Mouse (Mus musculus) stomach, embryonic 16.5 days (tissue): Measurements from ENCODE around the gene Utp14a. TPM values are rescaled to one million over a fixed set of nuclear protein-coding genes. Genes with fewer than 3 reads are reported as not detected.

Experiments
- ATAC-seq: fragments of 200-750 bp; cut with Nextera tagmentation; 2 replicates; pipeline ENCODE4 v1.8.0; 2017; ENCODE audit warnings: moderate number of reproducible peaks, moderate TSS enrichment; ENCODE audit not compliant: insufficient read depth, low FRiP score
- H3K27ac ChIP-seq: fragments of 300-500 bp; sonication (generic); 2 replicates; pipeline ENCODE4 v1.5.1; 2014; ENCODE audit warnings: low read length
- H3K27me3 ChIP-seq: fragments of 300-500 bp; sonication (generic); 2 replicates; pipeline ENCODE4 v1.6.1; 2014; ENCODE audit warnings: low read length, control low read depth, mixed read lengths; ENCODE audit not compliant: control insufficient read depth, insufficient read depth
- H3K36me3 ChIP-seq: fragments of 300-500 bp; sonication (generic); 2 replicates; pipeline ENCODE4 v1.6.1; 2014; ENCODE audit warnings: low read length; ENCODE audit not compliant: control insufficient read depth, insufficient read depth
- H3K4me1 ChIP-seq: fragments of 300-500 bp; sonication (generic); 2 replicates; pipeline ENCODE4 v1.6.1; 2014; ENCODE audit warnings: low read length, control low read depth, mixed read lengths; ENCODE audit not compliant: control insufficient read depth, insufficient read depth
- H3K4me2 ChIP-seq: fragments of 300-500 bp; sonication (generic); 2 replicates; pipeline ENCODE4 v1.6.1; 2014; ENCODE audit warnings: low read depth, low read length, mixed read lengths
- H3K4me3 ChIP-seq: fragments of 300-500 bp; sonication (generic); replicated peaks from 2 replicates; pipeline ENCODE4 v1.5.1; 2014; ENCODE audit warnings: mild to moderate bottlenecking, low read length
- H3K9ac ChIP-seq: fragments of 300-500 bp; sonication (generic); 2 replicates; pipeline ENCODE4 v1.6.1; 2014; ENCODE audit warnings: low read length
- H3K9me3 ChIP-seq: fragments of 300-500 bp; sonication (generic); replicated peaks from 2 replicates; pipeline ENCODE4 v1.6.1; 2016; ENCODE audit warnings: low read length, control low read depth; ENCODE audit not compliant: control insufficient read depth
- WGBS: fragments of 180-500 bp; shearing (Covaris S2); extraction: QIAGEN DNeasy Blood & Tissue Kit; methylation state at CpG from one replicate; pipeline ENCODE4 v1.1.7; 2014; 5-methylcytosine and 5-hydroxymethylcytosine counted together
- polyA plus RNA-seq: library from polyadenylated mRNA; unstranded; fragments of >200 nt; fragmentation: Nextera tagmentation; extraction: Ambion mirVana; gene quantifications from 2 replicates; pipeline ENCODE4 v1.2.1, GENCODE M21; 2015

Utp14a gene
- polyA plus RNA-seq, 1 experiment from 2014 or later = 17.0 TPM

- peak overlapping the region; percentile 62 for H3K4me3 ChIP-seq
- no peaks in the 10 kb centered on the region for H3K36me3 ChIP-seq
- WGBS = 11% methylated on average over 16 of the region's 16 CpGs
- H3K4me1 ChIP-seq = no peaks in the 10 kb centered on the region
- ATAC-seq = no peak
- no peaks in the 10 kb centered on the region for H3K27me3 ChIP-seq
- peak overlapping the region; percentile 71 for H3K9ac ChIP-seq
- peak overlapping the region; percentile 67 for H3K27ac ChIP-seq
- peak overlapping the region; percentile 51 for H3K4me2 ChIP-seq
- no peaks in the 10 kb centered on the region for H3K9me3 ChIP-seq
These were observed 349 bp downstream of the Utp14a start for GRCm38 (mm10) chrX:48257011-48257410.

- no peaks in the 10 kb centered on the region for H3K36me3 ChIP-seq
- H3K27me3 ChIP-seq = no peaks in the 10 kb centered on the region
- H3K9ac ChIP-seq = no peak overlapping the region
- H3K4me2 ChIP-seq = no peak overlapping the region
- 80% methylated on average over 4 of the region's 4 CpGs for WGBS
- ATAC-seq = no peak
- no peak overlapping the region for H3K4me3 ChIP-seq
- no peak overlapping the region for H3K27ac ChIP-seq
- H3K4me1 ChIP-seq = no peaks in the 10 kb centered on the region
- H3K9me3 ChIP-seq = no peaks in the 10 kb centered on the region
These were observed 15.0 kb downstream of the Utp14a start for GRCm38 (mm10) chrX:48271671-48272070.

- ATAC-seq = no peak
These were observed 18.0 kb downstream of the Utp14a start for GRCm38 (mm10) chrX:48274634-48275033.

GRCm38 (mm10) chrX:48278103-48278502 lies 21.4 kb downstream of the Utp14a start:
- H3K9ac ChIP-seq = no peak overlapping the region
- ATAC-seq = no peak
- H3K27me3 ChIP-seq = no peaks in the 10 kb centered on the region
- WGBS = 37% methylated on average over 3 of the region's 3 CpGs
- H3K27ac ChIP-seq = no peak overlapping the region
- no peak overlapping the region for H3K4me3 ChIP-seq
- no peaks in the 10 kb centered on the region for H3K9me3 ChIP-seq
- H3K36me3 ChIP-seq = no peaks in the 10 kb centered on the region
- H3K4me1 ChIP-seq = no peaks in the 10 kb centered on the region
- H3K4me2 ChIP-seq = no peak overlapping the region

More at GRCm38 (mm10) chrX:48274634-48275033, 18.0 kb downstream of the Utp14a start:
- Histone ChIP-seq H3K4me2 (no peak overlapping the region), H3K36me3 (no peaks in the 10 kb centered on the region), H3K4me1 (no peaks in the 10 kb centered on the region), H3K9me3 (no peaks in the 10 kb centered on the region), H3K4me3 (no peak overlapping the region), H3K27ac (no peak overlapping the region), H3K27me3 (no peaks in the 10 kb centered on the region), H3K9ac (no peak overlapping the region)
- 80% methylated on average over 10 of the region's 10 CpGs for WGBS

- WGBS = 11% methylated on average over 21 of the region's 37 CpGs
- H3K4me3 ChIP-seq = peak overlapping the region; percentile 53
- H3K9me3 ChIP-seq = no peaks in the 10 kb centered on the region
- H3K36me3 ChIP-seq = no peaks in the 10 kb centered on the region
- peak overlapping the region; percentile 56 for H3K4me2 ChIP-seq
- H3K27me3 ChIP-seq = no peaks in the 10 kb centered on the region
- H3K27ac ChIP-seq = peak overlapping the region; percentile 95
- peaks cover 3% of the 10 kb centered on the region; the same call in 1 of the 2 replicates for H3K4me1 ChIP-seq
- ATAC-seq = peak; percentile 83
- peak overlapping the region; percentile 77 for H3K9ac ChIP-seq
These were observed 27.8 kb downstream of the Utp14a start for GRCm38 (mm10) chrX:48284386-48285005.

GRCm38 (mm10) chrX:48285006-48285650 lies 28.5 kb downstream of the Utp14a start:
- Histone ChIP-seq H3K4me3 (peak overlapping the region; percentile 53), H3K27ac (peak overlapping the region; percentile 95), H3K9me3 (no peaks in the 10 kb centered on the region), H3K36me3 (no peaks in the 10 kb centered on the region), H3K27me3 (no peaks in the 10 kb centered on the region), H3K4me1 (peaks cover 3% of the 10 kb centered on the region; the same call in 1 of the 2 replicates), H3K4me2 (peak overlapping the region; percentile 56), H3K9ac (peak overlapping the region; percentile 77)
- ATAC-seq = peak; percentile 89
- WGBS = 12% methylated on average over 23 of the region's 42 CpGs

- peak overlapping the region; percentile 76 for H3K27ac ChIP-seq
These were observed 29.0 kb downstream of the Utp14a start for GRCm38 (mm10) chrX:48285651-48286021.

GRCm38 (mm10) chrX:48286488-48286887 lies 29.8 kb downstream of the Utp14a start:
- H3K9ac ChIP-seq = no peak overlapping the region
- H3K4me3 ChIP-seq = no peak overlapping the region
- no peaks in the 10 kb centered on the region for H3K36me3 ChIP-seq
- WGBS = 59% methylated on average over 6 of the region's 6 CpGs
- peaks cover 3% of the 10 kb centered on the region; the same call in 1 of the 2 replicates for H3K4me1 ChIP-seq
- no peak overlapping the region for H3K27ac ChIP-seq
- H3K4me2 ChIP-seq = no peak overlapping the region
- no peaks in the 10 kb centered on the region for H3K27me3 ChIP-seq
- ATAC-seq = no peak
- no peaks in the 10 kb centered on the region for H3K9me3 ChIP-seq

More at GRCm38 (mm10) chrX:48285651-48286021, 29.0 kb downstream of the Utp14a start:
- Histone ChIP-seq H3K9me3 (no peaks in the 10 kb centered on the region), H3K4me3 (peak overlapping the region; percentile 53), H3K36me3 (no peaks in the 10 kb centered on the region), H3K27me3 (no peaks in the 10 kb centered on the region), H3K4me2 (peak overlapping the region; percentile 56), H3K4me1 (peaks cover 3% of the 10 kb centered on the region; the same call in 1 of the 2 replicates), H3K9ac (peak overlapping the region; percentile 77)
- ATAC-seq = no peak; the same call in 1 of the 2 replicates
- WGBS = 13% methylated on average over 28 of the region's 34 CpGs

GRCm38 (mm10) chrX:48288008-48288407 lies 31.3 kb downstream of the Utp14a start:
- H3K4me2 ChIP-seq = no peak overlapping the region
- H3K36me3 ChIP-seq = no peaks in the 10 kb centered on the region
- H3K9ac ChIP-seq = no peak overlapping the region
- H3K4me1 ChIP-seq = peaks cover 3% of the 10 kb centered on the region; the same call in 1 of the 2 replicates
- 78% methylated on average over 4 of the region's 4 CpGs for whole genome bisulfite sequencing
- no peaks in the 10 kb centered on the region for H3K9me3 ChIP-seq
- no peak overlapping the region for H3K4me3 ChIP-seq
- ATAC-seq = no peak
- no peaks in the 10 kb centered on the region for H3K27me3 ChIP-seq
- H3K27ac ChIP-seq = no peak overlapping the region
